Mouse (Mus musculus) neutrophil, adult 65 days (primary cell): Measurements from ENCODE around the gene Gm11627. TPM values are rescaled to one million over a fixed set of nuclear protein-coding genes. Genes with fewer than 3 reads are reported as not detected.

Experiments used
- total RNA-seq: library from RNA; stranded (reverse); gene quantifications from 2 replicates; pipeline ENCODE4 v1.2.4, GENCODE M21; 2023

Gm11627 gene
- total RNA-seq, result not detected in 2 replicates

GRCm38 (mm10) chr11:102579165-102580033 lies at the start of gene Gm11627:
Gm11627 (minus strand) TSS chr11:102579461.

DNA sequence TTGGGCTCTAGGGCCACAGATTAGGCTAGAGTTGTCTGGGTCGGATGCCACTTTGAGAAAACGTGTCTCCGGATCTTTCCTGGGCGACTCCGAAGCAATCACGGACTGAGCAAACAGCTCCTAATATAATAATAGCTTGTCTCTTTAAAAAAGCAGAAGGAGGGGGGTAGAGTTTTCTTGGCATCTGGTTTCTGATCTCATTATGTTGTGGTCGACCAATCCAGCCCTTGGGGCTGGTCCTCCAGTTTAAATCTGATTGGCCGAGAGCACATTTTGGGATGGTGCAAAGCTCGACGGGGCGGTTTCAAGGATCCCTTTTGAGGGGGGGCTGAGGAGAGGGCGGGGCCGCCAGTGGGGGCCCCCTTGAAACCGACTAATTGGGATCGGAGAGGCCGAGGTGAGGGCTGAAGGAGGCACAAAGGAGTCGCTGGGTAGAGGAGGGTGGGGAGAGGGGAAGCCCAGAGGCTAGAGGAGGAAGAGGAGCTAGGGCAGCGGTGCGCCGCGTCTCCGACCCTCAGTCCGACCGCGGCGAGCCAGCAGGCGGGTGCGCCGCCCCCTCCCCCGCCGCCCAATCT lies 24.8 kb upstream of the Gm11627 start, which contains the start of gene Fzd2:
Gene Fzd2, plus strand, starts transcription at position 387 of the 575 bp plus-strand sequence.

DNA sequence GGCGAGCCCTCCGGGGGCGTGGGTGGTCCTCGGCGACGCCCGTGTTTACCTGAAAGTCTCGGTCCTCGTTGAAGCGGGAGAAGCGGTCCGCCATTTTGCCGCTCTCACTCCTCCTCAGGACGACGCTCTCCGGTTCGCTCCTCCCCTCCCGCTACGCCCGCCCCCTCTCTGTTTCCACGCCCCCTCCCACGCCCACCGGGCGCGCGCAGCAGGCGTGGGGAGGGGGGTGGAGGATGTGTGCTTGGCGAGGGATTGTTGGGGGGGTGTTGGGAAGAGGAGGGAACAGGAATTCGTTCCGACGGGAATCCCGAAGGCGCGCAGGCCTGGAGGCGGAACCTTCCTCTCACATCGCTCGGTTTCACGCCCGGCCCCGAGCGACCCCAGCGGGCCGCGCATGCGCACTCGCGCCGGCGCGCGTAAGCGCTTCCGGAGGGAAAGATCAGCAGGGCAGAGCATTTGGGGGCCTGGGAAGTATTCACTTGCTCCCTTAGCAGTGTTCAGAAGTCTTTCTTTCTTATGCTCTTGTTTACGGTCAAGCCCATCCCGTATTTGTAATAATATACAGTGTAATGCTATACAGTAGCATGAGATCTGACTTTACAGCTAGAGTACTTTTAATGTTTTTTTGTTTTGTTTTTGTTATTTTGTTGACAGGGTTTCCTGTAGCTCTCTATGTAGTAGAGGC lies 23.1 kb downstream of the Gm11627 start, which contains the start of gene Gpatch8:
Gene Gpatch8, minus strand, starts transcription at position 362 of the 685 bp plus-strand sequence.

Other genes with a start within 250 kb of the Gm11627 start
- gene Slc4a1, start 213.3 kb downstream of the Gm11627 start, total RNA-seq, result 3.9 and 13.2 TPM in 2 replicates
- not detected in 2 replicates for gene Rundc3a, start 186.1 kb downstream of the Gm11627 start, total RNA-seq
- gene Slc25a39, start 171.5 kb downstream of the Gm11627 start, total RNA-seq, result 38.0 and 43.1 TPM in 2 replicates
- gene Grn, start 149.1 kb downstream of the Gm11627 start, total RNA-seq, result 281 and 343 TPM in 2 replicates
- not detected in 2 replicates for gene Fam171a2, start 131.8 kb downstream of the Gm11627 start, total RNA-seq
- 8.4 and 17.9 TPM in 2 replicates for gene Itga2b, start 109.3 kb downstream of the Gm11627 start, total RNA-seq
- 28.0 and 36.0 TPM in 2 replicates for gene Gpatch8, start 23.1 kb downstream of the Gm11627 start, total RNA-seq
- gene Fzd2, start 24.9 kb upstream of the Gm11627 start, total RNA-seq, result not detected in 2 replicates
- not detected in 2 replicates for gene Meioc, start 84.3 kb upstream of the Gm11627 start, total RNA-seq
- gene Ccdc43, start 118.3 kb upstream of the Gm11627 start, total RNA-seq, result 9.4 and 13.0 TPM in 2 replicates
- gene Adam11, start 182.0 kb upstream of the Gm11627 start, total RNA-seq, result 0.45 and 1.1 TPM in 2 replicates
- not detected in 2 replicates for gene Gjc1, start 240.2 kb upstream of the Gm11627 start, total RNA-seq